Comparison of ENCODE assay signal across 9 mouse cellular contexts in the genomic region with DNA sequence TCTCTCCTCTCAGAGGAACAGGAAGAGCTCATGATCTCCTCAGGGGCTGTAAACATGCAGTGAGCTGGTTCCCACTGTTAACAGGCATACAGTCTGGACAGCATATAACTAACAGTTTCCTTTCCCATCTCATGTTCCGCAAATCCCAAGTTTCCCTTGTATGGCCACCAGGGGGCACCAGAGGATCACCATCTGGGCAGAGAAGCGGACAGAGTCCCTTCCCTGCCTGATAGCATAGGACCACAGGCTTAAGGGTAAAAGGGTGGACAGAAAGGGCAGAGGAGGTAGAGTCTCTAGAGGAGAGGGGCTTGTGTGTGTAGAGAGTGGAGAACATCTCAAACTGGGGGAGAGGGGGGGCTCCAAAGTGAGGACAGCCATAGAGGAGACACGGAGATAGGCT.
DNase-seq lines count a peak whose midpoint lies in the region; ATAC-seq lines count a peak whose summit lies in the region.
"Had no signal": no experiment of that assay in that cellular context is flagged by ENCODE, and none has a peak within 500 bp of the region (broad histone marks: within the 10 kb centered on the region; RNA-seq: fewer than 3 reads in every experiment).

No protein-coding gene starts in this region.

- H3K9me3 ChIP-seq in hindbrain, embryonic 15.5 days: no peaks in the 10 kb centered on the region
- H3K9me3 ChIP-seq: lung, embryonic 15.5 days had no signal

- 24% methylated on average over 3 of the region's 3 CpGs for WGBS in hindbrain, embryonic 15.5 days

- no peaks in the 10 kb centered on the region for H3K36me3 ChIP-seq in hindbrain, embryonic 15.5 days
- H3K36me3 ChIP-seq: lung, embryonic 15.5 days had no signal

- no peaks in the 10 kb centered on the region for H3K27me3 ChIP-seq in hindbrain, embryonic 15.5 days

- H3K27ac ChIP-seq in hindbrain, embryonic 15.5 days (replicated peaks): no peak overlapping the region
- H3K27ac ChIP-seq: lung, embryonic 15.5 days had no signal

- no peak overlapping the region for H3K4me3 ChIP-seq in hindbrain, embryonic 15.5 days
- H3K4me3 ChIP-seq: lung, embryonic 15.5 days had no signal

- no peak overlapping the region for H3K9ac ChIP-seq in hindbrain, embryonic 15.5 days
- H3K9ac ChIP-seq: lung, embryonic 15.5 days had no signal

- DNase-seq in R1 (ENCODE audit: low read depth, low spot score): peak; percentile 87
- DNase-seq in cerebellum, adult 9-11 months: peak; percentile 90
- DNase-seq in frontal cortex, adult 2 months (ENCODE audit: extremely low spot score in 1 of 2, low spot score in 1 of 2): peak; percentile 67 to 96
- peak; percentile 86 to 96 for DNase-seq in layer of hippocampus, postnatal 25 days (ENCODE audit: extremely low spot score in 1 of 2, low spot score in 1 of 2)
- DNase-seq in lung, postnatal 36 days: peak; percentile 91
- peak; percentile 92 for DNase-seq in retina, postnatal 1 day
- peak; percentile 65 to 70 for DNase-seq in thymus, postnatal 36 days

- ATAC-seq in hindbrain, embryonic 15.5 days (ENCODE audit: low FRiP score, low read depth): peak; percentile 40

- H3K4me2 ChIP-seq in hindbrain, embryonic 15.5 days: no peak overlapping the region
- H3K4me2 ChIP-seq: lung, embryonic 15.5 days had no signal

- peaks cover 34% of the 10 kb centered on the region for H3K4me1 ChIP-seq in hindbrain, embryonic 15.5 days (replicated peaks)
